Mouse (Mus musculus) ES-Bruce4 (cell line): ENCODE measurements around the gene Trim17.

Experiments
- CTCF ChIP-seq: IDR thresholded peaks from one replicate; pipeline ENCODE4 v1.8.1; 2011; ENCODE audit warnings: low read depth, low read length
- EP300 ChIP-seq: IDR thresholded peaks from 2 replicates; pipeline ENCODE4 v1.6.1; 2011; ENCODE audit warnings: low read depth, low read length; ENCODE audit not compliant: insufficient read depth
- POLR2A ChIP-seq: IDR thresholded peaks from one replicate; pipeline ENCODE4 v1.8.1; 2011; ENCODE audit warnings: low read length; ENCODE audit not compliant: insufficient read depth

DNA sequence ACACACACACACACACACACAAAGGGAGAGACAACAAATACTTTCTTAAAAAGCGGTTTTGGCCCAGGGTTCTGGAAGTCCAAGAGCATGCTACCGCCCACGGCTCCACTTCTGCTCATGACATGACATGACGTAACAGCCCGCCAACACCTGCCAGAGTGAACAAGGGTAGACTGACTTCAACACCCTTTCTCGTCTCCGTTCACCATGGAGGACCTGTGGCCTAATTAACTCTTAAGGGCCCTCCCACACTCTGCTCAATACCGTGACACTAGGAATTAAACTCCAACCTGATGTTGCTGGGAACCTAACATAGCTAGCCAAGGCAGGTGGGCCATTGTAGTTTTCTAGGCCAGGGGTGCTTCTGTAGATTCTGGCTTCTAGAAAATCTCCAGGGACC is 14.5 kb downstream of the Trim17 start:
- TF ChIP-seq CTCF, result no peak
- TF ChIP-seq POLR2A, result no peak
- no peak for TF ChIP-seq EP300
